Mouse (Mus musculus) lung, postnatal 14 days (tissue): ENCODE results near the gene Rbfox1.

ENCODE experiments used
- DNase-seq: peaks from one replicate; pipeline ENCODE4 v3.0.0; 2021

Rbfox1 gene

DNA sequence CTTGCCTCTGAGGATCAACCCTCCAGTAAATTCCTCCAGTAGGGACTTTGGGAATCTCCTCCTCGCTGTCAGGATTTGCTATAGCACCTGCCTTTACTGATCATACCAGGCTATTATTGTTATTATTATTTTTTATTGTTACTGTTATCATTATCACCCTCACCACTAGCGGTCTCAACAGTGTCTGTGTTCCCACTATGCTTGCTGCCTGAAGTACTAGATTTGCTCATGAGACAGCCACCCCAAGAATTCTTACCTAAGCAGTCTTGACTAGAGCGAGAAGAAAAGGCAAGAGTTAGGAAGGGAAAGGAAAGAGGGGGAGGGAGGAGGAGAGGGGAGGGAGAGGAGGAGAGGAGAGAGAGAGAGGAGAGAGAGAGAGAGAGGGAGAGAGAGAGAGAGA, 954.9 kb downstream of the Rbfox1 start:
- DNase-seq = no peak

DNA sequence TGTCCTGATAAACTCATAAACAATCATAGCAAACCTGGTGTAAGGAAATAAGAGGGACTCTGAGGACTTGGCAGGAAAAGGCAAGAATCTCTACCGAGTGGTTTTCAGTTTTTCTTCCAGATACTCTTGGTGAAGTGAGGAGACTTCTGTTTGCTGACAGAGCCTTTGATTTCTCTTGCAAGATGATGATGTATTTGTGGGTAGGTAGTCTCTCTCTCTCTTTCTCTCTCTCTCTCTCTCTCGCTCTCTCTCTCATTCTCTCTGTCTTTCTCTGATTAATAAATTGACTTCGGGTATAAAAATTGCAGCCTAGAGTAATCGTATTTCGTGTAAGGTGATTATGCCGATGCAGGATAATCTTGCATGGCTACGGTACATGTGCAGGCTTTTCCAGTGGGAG, 955.3 kb downstream of the Rbfox1 start:
- DNase-seq = no peak

DNA sequence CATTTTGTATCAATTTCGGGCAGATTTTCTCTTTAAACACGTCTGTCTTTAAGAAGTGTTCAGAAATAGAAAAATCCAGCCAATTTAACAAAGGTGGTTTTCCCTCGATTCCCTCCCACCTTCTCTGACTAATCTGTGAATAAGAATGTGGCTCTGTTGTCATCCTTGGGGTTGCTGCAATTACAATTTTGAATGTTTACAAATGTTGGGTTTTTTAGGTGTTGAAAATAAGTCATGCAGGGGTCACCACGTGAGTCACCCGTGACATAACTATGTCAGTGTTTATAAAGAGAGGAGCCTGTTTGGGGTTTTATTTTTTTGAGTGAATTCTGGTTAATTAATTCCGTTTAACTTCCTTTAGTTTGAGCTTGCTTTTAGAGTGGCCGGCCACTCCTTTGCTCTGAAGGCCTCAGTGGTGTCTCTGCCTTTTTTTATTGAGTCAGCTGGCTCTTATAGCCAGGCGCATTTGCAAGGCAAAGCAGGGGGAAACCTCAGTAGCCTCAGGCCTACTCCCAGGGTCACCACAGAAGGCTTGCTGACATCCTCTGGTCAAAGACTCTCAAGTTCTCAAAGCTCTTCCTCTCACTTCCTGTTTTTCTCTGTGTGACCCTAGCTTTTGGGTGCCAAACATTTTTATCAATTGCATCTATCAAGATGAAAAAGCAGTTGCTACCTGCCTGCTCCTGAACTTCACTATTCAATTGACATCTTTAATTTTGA, 957.1 kb downstream of the Rbfox1 start:
- DNase-seq = no peak

DNA sequence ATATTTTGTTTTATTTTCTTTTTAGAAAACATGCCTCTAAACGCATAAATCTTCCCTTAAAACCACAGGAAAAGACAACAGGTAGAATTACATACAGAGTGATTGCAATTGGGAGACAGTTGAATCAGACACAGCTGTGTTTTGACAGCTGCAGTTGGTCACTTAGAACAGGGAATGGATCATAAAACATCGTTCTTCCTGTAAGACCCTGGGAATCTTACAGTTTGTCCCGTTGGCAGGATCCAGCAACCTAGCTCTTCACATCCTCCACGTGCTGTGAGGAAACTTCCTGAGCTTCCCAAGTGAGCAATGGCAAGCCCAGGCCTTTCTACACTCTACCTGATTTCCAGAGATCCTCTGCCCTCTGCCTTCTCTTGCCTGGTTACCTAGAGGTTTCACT, 959.5 kb downstream of the Rbfox1 start:
- DNase-seq = no peak

DNA sequence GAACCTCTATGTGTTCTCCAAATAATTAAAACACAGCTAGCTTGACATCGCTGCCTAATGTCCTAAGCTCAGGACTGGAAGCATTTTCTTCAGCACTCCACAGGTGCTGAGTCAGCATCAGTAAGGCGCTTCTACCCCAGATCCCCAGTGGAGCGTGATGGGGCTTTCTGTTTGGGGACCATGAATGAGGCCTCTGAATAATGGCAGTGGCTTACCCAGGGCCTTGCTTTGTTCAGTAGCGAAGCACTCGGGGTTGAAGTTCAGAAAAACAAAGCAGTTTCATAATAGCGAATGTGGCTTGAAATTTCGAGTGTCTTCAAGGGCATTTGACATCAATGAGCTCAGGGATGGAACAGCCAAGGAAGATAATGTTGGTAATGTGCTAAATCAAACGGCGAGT, 966.2 kb downstream of the Rbfox1 start:
- no peak for DNase-seq

DNA sequence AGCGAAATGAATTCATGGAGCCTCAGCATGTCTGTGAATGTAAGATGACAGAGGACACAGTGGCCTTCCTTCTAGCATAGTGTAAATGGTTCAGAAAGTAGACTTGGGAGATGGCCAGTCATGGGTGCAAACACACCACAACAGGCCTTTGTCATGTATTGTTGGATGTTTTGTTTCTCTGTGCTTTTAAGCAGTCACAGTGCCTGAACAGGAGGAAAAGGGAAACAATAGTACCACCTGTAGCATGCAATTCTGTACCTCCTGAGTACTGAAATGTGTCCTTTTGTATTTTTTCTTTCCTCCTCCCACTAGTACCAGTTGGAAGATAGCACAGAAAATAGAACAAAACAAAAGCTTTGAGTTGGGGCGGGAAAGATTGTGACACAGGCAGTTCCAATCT, 968.6 kb downstream of the Rbfox1 start:
- DNase-seq = no peak

DNA sequence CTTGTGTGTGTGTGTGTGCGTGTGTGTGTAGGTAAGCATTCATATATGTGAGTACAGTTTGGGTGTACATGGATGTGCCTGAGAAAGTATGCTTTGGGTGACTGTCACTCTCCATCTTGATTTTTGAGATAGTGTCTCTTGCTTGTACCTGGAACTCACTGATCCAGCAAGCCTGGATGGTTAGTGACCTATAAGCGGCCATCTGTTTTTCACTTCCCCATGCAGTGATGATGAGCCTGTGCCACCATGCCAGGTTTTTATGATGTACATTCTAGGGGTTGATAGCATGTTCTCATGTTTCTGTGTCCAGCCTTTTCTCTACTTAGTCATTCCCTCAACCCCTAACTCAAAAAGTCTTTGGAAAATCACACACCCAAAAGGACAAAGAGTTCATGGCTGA, 976.5 kb downstream of the Rbfox1 start:
- no peak for DNase-seq

DNA sequence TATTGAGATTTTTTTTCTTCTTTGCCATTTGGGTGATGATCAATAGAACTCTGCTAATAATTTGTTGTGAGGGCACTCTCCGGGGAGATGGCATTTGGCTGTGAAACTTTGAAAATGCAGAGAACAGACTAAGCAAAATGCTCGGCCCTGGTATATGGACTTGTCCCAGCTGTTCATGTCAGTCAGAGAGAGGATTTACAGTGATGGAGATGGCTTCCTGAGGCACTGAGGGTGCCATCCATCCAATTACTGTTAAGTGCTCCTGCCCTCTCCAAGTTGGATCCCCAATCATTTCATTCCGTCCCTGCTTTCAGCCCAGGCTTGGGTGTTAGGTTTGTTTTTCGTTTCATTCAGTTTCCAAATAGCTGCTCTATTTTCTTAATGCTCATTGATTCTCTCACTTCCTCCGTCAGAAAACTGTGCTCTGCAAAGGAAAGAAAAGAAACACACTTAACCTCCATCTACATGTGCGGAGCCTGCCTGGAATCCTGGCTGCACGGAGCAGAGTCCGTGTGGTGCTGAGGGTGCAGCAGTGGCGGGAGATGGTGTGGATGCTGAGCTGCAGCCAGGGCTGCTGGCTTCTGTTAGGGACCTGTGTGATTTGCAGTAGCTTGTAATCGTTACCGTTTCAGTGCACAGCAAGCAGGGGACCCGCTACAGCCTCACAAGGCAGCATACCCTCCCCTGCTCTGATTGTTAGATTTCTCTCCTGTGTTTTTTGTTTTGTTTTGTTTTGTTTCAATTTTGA, 997.7 kb downstream of the Rbfox1 start:
- DNase-seq = no peak

DNA sequence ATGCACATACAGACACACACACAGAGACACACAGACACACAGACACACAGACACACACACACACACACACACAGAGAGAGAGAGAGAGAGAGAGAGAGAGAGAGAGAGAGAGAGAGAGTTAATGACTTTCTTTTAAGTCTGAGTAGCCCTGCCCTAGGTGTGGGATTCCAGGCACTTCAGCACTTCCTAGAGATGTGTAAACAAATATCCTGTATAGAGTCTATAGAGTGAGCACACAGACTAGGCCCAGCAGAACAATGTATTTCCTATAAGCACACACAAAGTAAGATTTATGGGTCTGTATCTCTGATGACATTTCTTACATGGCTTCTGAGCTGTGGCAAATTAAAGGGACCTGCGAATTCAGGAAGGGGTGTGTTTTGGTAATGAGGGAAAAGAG, 998.6 kb downstream of the Rbfox1 start:
- DNase-seq = no peak

DNA sequence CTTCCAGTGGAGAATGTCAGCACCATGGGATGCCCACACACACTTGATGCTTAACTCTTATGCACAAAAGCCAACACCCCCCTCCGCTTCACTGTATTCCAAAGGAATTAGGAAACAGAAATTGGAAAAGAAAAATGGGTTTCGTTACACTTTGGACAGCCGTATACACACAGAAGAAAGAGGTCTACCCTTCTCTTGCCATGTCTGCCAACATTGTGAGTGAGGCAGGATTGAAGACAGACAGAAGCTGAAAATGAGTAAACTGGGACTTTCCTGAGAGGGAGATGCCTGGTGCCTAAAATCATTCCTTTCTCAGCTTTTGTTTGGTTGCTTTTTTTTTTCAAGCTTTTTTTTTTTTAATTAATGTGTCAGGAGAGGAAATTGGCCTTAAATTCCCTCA, 1000.5 kb downstream of the Rbfox1 start:
- no peak for DNase-seq

DNA sequence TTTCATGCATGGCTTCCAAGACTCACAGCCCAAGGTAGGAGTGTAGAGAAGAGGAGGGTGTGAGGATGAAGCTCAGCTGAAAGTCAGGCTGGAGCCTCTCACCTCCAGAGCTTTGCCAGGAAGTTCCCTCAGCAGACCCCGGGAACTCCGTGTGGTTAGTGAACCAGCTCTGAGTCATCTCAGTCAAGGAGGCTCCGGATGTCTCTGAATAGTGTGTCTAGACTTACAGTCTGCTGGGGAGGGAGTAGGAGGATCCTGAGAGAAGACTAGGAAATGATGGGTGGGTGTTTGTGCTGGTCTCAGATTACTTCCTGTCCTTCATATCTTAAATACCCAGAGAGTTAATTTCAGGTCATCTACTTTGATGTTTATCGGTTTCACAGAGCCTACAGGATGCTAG, 1004.1 kb downstream of the Rbfox1 start:
- DNase-seq = peak; percentile 25

DNA sequence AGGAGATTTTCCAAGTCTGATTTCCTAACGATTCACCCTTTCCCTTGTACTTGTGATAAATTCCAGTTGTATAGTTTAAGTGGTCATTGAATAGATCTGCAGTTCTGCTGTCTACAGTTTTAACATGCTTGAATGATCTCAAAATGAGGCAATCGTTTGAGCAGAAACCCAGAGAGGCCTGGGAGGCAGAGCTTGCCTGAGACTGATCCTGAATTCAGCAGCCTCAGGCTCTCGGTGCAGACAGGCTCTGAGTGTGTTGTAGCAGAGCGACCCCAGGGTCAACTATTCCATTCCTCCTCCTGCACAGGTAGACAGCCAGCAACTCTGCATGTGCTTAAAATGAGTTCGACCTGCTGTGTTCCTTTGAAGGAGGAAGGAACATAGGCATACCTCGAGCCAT, 1012.6 kb downstream of the Rbfox1 start:
- DNase-seq = no peak

DNA sequence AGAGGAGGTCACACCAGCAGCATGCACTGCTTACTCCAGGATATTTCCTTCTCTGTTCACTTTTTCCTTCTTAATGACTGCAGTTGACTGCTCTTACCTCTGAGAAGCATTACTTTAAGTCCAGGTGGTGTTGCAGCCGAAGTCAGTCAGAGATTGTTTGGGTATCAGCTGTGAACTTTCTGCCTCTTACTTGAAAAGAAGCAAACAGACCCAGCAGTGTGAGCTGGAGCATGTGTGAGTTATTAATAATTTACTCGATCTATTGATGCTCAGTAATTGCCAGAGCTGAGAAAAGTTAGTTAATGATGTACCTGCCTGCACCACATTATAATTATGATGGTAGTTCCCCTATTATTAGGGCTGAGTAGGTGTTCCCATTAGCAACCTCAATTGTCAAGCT, 1014.9 kb downstream of the Rbfox1 start:
- no peak for DNase-seq

DNA sequence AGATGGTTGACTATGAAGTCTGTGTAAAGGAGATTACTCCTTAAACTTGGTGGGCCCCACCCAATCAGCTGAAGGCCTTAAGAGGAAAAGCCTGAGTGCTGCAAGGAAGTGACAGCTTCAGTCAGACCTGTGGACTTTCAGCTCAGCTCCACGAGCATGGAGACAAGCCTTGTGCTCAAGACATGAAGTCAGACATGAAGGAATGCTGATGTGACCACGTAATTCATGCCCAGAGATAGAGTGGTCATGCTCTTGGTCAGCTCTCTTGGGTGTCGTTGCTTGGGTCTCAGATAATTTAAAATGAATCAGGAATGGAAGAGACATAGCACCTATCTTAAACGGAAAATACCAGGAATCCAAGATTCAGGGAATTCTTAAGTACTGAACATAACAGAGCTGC, 1019.8 kb downstream of the Rbfox1 start:
- DNase-seq = no peak

DNA sequence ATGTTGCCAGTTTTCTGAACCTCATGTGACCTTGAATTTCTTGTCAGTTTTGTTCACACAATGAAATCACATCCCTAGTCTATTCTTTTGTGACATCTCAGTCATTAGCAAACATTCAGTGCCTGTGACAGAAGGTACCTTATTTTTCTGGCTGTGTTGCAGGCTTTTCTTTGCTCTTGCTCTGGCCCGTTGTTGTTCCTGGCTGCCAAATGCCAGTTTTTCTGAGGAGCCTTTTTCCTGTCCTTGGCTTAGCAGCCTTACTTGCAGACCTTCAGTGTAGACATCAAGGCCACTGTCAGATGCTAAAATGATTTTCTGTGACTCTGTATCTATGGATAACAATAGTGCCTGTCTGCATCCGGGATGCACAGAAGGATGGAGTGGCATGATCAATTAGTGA, 1020.8 kb downstream of the Rbfox1 start:
- DNase-seq = no peak

DNA sequence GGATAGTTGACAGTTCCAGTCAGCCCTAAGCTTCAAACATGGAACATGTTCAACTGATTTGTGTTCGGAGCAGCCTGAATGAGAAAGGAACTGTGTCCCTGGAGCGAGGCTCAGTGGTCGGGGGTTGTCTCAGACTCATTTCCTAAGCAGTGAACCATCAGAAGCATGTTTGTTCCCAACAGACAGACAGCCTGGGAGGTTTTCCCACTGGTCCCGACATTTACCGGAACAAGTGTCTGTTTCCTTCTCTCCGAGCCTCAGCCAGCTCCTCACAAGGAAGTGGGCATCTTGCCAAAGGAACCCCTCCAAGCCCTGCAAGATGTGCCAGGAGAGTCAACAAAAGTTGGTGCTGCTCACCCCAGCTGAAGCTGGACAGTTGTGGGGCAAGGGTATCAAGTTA, 1022.4 kb downstream of the Rbfox1 start:
- DNase-seq = peak; percentile 28

DNA sequence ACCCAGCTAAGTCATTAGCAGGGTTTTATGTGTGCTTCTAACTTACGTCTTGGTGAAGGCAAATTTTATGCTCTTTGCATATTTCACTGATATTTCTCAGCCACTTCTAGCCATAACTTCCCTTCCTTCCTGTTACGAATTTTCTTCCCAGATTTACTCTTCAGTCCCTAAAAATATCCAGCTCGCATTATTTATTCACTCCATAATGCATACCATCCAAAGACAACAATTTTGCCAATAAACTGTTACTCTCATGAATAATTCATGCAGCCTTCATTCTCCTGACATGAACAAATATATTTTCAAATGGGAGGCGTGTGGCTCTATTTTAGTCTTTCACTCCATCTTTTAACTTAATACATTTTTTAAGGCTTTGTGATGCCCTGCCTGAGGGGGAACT, 1029.4 kb downstream of the Rbfox1 start:
- no peak for DNase-seq

DNA sequence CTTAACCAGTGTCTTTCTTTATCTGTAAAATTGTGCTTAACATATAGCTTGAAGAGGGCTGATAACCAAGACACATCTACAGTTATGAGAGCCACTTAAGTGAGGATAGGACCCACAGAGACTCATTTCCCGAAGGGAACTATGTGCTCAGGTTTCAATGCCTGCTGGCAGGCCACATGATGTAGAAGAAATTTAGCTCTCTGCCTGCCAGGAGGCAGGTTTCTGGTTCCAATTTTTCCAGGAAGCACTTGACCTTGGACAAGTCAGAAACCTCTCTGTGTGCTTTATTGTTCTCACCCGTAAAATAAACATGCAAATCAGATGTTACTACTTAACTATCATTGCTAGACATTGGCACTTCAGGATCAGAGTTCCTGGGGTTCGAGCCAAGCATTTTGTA, 1033.5 kb downstream of the Rbfox1 start:
- DNase-seq = no peak

DNA sequence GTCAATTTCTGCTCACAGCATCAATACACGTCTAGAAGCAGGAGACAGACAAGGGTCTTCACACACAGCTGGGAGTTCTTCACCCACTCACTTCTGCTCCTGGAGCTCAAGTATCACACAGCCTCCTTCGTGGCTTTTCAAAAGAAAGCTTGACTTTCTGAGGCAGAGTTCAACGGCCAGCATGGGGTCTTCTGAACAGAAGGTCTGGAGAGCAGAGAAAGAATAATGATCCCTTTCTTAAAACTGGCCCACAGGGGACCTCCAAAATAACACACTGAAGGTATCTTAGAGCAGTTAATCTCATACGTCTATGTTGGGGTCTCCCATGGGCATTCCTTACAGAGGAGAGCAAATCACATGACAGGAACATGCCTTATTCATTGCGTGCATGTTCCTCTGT, 1034.5 kb downstream of the Rbfox1 start:
- no peak for DNase-seq

DNA sequence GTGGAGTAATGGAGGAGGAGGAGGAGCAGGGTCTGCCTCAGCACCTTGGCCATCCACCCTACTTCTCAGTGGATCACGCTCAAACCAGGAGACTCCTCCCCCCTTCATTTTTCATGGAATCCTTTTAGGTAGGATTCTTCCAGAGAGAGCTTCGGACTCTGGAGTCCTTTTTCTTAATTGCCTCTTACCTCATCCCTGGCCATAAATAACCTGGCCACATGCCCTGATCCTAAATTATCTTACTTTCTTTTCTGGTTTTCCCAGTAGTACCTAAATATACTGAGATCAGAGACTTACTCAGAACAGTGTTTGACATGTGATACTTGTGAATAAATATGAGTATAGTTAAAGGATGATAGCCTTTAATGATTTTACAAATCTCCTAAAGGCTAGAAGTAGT, 1042.5 kb downstream of the Rbfox1 start:
- DNase-seq = no peak

DNA sequence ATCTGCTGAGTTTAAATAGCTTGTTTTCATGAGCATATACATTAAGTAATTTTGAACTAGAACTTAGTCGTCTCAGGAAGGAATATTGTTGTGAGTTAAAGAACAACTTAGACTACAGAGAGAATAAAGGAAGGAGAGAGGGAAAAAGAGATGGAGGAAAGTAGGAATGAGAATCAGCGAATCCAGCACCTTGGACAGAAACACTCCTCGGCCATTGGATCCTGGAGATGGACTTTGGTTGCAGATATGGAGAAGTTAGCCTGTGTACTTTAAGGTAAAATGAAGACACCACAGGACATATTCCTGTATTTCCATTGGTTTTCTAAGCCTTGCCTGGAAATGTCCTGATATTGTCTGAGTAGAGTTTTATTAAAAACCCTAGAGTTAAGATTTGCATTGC, 1045.6 kb downstream of the Rbfox1 start:
- DNase-seq = no peak

DNA sequence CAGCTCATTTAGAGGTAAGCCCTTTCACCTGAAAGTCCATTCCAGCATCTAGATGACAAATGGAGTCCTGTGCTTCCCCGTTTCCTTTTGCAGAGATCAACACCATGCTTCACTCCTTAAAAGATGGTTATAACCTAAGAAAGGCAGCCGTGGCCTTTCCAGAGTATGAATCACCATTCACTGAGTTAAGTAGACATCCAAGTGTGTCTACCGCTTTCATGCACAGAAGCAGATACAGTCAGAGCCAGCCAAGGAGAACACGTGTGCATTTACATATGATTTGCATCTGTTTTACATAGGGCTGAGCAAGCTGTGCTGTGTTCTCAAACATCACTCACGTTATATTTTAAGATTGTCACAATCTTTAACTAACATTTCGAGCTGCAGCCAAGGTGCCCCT, 1061.0 kb downstream of the Rbfox1 start:
- no peak for DNase-seq

DNA sequence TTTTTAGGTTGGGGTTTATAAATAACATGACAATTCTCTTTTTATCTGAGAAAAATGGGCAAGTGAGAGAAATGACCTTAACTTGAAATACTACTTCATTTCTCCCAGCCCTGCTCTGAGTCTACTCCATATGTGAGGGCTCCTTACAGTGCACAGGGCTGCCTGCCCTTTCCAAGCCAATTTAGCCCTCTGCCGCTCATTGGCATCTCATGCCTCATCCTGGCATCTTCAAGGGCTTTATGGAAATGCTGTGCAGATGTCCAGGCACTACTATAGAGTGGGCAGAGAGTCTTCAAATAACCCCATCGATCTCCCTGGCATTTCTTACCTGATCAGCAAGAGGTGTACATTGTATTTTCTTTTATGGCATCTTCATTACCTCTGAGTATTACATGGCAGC, 1064.5 kb downstream of the Rbfox1 start:
- no peak for DNase-seq

DNA sequence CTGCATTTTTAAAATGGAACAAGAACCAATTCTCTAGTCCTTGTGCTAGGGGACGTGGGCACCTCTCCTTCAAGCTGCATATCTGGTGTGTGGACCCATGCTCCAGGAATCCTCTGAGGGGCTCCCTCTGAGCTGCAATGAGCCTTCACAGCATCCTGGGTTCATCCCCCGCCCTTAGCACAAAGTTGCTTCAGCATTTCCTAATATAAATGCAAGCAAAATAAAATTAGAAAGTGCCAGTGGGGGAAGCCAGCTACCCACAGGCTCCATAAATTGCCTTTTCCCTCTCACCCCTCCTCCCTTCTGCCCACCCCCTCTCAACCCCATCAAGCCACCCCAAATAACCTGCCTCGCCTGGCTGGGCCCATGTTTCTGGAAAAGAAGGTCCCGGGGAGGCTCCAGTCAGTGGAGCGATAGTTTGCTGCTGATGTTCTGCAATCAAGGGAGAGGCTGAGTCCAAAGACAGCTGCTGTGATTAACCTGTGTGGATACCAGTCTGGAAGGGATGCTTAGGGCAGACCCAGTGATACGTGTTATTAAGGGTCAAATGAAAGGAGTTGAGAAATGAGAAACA, 1070.0 kb downstream of the Rbfox1 start:
- no peak for DNase-seq
